Mouse (Mus musculus) urinary bladder, adult 2 months (tissue): ENCODE data around the gene Kctd21. TPM values are rescaled to one million over a fixed set of nuclear protein-coding genes. Genes with fewer than 3 reads are reported as not detected.

Source experiments
- DNase-seq: peaks from one replicate; pipeline ENCODE4 v3.0.0; 2022; ENCODE audit warnings: low spot score
- polyA plus RNA-seq: library from polyadenylated mRNA; depleted of rRNA; stranded (reverse); fragments of >200 nt; gene quantifications from 2 replicates; pipeline ENCODE4 v1.2.3, GENCODE M21; 2012; rRNA removed

Gene Kctd21
- polyA plus RNA-seq, 1 experiment, result 9.2 TPM

DNA sequence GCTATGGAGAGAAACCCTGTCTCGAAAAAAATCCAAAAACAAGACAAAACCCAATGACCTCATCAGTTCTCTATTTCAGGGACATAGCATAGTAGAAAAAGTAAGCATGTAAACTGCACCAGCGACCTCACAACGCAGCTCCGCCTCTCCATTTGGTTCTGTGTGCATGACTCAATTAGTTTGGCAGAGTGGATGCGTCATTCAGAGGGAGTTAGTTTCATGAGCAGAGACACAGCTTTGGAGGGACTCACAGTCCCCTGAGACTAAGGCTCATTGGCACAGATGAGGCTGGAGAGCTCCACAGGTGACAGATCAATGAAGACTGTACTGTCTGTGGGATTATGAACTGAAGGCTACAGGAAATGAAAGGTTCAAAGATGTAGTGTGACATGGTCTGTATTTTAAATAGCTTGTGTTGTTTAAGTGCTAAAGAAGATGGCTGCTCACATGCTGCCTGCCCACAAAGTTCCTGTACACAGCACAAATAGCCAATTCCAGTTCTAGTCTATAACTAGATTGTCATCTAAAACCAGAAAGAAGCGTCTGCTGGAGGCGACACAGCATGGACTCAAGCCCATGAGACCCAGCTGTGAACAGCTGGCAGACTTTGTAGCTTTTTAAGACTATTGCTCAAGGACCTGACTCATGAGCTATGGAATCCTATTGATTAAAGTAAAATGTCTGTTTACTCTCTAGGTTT is 54.1 kb downstream of the Kctd21 start:
- no peak for DNase-seq

- no peak for DNase-seq
These were observed 54.8 kb downstream of the Kctd21 start for GRCm38 (mm10) chr7:97386806-97387370.

- DNase-seq, result no peak
These were observed 55.5 kb downstream of the Kctd21 start for GRCm38 (mm10) chr7:97387561-97388147.

GRCm38 (mm10) chr7:97388541-97388940 is 56.4 kb downstream of the Kctd21 start:
- DNase-seq, result no peak

DNA sequence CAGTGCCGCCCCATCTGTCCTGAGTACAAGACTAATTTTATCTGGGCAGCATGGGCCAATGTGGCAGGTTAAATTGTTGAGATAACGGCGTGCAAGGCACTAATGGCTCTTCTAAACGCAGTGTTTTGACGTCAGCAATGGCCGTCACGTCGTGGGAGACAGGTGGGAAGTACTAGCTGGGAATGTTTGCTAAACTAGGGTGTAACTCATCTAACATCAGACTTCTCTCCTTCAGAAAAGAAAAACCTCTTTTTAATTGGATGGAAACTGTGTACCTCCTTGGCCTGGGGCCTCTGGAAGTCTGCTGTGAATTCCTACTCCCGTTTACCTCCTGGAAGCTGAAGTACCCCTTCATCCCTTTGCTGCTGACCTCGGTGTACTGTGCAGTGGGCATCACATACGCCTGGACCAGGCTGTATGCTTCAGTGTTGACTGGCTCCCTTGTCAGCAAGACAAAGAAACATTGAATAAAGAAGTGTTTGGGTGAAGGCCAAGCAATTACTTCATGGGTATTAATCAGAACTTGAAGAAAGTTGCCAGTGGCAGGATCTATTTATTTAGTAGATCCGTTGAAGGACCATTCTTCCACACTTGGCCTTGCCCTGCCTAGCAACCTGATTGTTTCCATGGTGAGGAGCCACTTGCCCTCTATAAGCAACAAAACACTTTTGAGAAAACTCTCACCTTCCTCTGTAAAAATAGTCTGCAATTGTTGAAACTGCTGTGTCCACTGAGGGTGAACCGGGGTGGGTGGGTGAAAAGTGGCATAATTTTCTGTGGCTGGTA is 59.4 kb downstream of the Kctd21 start:
- no peak for DNase-seq

GRCm38 (mm10) chr7:97392079-97392445 is 59.9 kb downstream of the Kctd21 start:
- DNase-seq, result no peak

- DNase-seq, result no peak
These were observed 62.2 kb downstream of the Kctd21 start for GRCm38 (mm10) chr7:97394375-97394774.

DNA sequence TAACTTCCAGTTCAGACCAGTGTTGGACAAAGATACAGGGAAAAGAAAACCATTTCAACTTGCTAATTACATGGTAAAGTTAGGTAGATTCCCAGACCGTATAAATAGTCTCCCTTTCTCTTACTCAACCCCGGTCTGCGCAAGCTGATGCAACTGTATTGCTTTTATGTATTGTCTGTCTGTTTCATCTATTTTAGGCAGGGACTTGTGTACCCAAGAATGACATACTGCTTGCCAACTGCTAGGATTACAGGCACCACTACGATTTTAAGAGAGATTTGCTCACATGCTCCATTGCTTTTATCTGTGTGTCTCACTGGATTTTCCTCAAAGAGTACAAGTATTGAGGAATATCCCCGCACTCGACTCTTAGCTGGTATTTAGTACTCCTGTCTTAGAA is 66.8 kb downstream of the Kctd21 start:
- no peak for DNase-seq

Other genes starting within 250 kb of the Kctd21 start
- gene Usp35, start 307 bp upstream of the Kctd21 start, polyA plus RNA-seq, result 7.5 and 9.3 TPM in 2 replicates
- gene Alg8, start 39.3 kb downstream of the Kctd21 start, polyA plus RNA-seq, result 11.0 and 14.4 TPM in 2 replicates
- gene Ndufc2, start 67.7 kb downstream of the Kctd21 start, polyA plus RNA-seq, result 148 and 154 TPM in 2 replicates
- 45.2 and 95.3 TPM in 2 replicates for gene Thrsp, start 85.4 kb downstream of the Kctd21 start, polyA plus RNA-seq
- gene Kctd14, start 119.0 kb downstream of the Kctd21 start, polyA plus RNA-seq, result 1.2 and 1.4 TPM in 2 replicates
- 52.5 and 53.3 TPM in 2 replicates for gene Ints4, start 148.6 kb downstream of the Kctd21 start, polyA plus RNA-seq
- 54.3 and 64.7 TPM in 2 replicates for gene Aamdc, start 247.2 kb downstream of the Kctd21 start, polyA plus RNA-seq
- gene Rsf1, start 247.6 kb downstream of the Kctd21 start, polyA plus RNA-seq, result 6.3 and 12.6 TPM in 2 replicates